Mouse (Mus musculus): Measurements from ENCODE around the gene Rere. TPM values are rescaled to one million over a fixed set of nuclear protein-coding genes. Genes with fewer than 3 reads are reported as not detected.
"Not testable (repeated sequence)": the region's sequence is repeated elsewhere in the genome, so short reads cannot be mapped to it uniquely, and the experiment has no call there.

Rere gene
- polyA plus RNA-seq, 1 experiment from 2014 or later, result 51.6 TPM

- H3K4me2 ChIP-seq (ENCODE audit: low read depth, low read length, severe bottlenecking), result no peak overlapping the region
- no peak for DNase-seq (ENCODE audit: low spot score)
- no peaks in the 10 kb centered on the region for H3K36me3 ChIP-seq (ENCODE audit: control insufficient read depth, insufficient read depth, low read length)
- no peak for ATAC-seq (replicated peaks; ENCODE audit: low FRiP score)
- no peak overlapping the region for H3K27ac ChIP-seq (ENCODE audit: low read depth, low read length)
- no peak overlapping the region for H3K4me3 ChIP-seq (ENCODE audit: low read depth, low read length)
- H3K9ac ChIP-seq (ENCODE audit: low read length), result no peak overlapping the region
- H3K4me1 ChIP-seq (replicated peaks; ENCODE audit: control insufficient read depth, insufficient read depth, low read length), result no peaks in the 10 kb centered on the region
- H3K9me3 ChIP-seq (ENCODE audit: control insufficient read depth, low read length), result no peaks in the 10 kb centered on the region
- H3K27me3 ChIP-seq (ENCODE audit: control insufficient read depth, insufficient read depth, low read length), result no peaks in the 10 kb centered on the region
- 84% methylated on average over 4 of the region's 4 CpGs for WGBS
These were observed 312.2 kb downstream of the Rere start for GRCm38 (mm10) chr4:150593473-150594217.

- Histone ChIP-seq H3K4me3 (ENCODE audit: low read depth, low read length) (no peak overlapping the region), H3K4me1 (replicated peaks; ENCODE audit: control insufficient read depth, insufficient read depth, low read length) (no peaks in the 10 kb centered on the region; the same call in 1 of the 2 replicates), H3K36me3 (ENCODE audit: control insufficient read depth, insufficient read depth, low read length) (no peaks in the 10 kb centered on the region), H3K4me2 (ENCODE audit: low read depth, low read length, severe bottlenecking) (no peak overlapping the region), H3K27me3 (ENCODE audit: control insufficient read depth, insufficient read depth, low read length) (no peaks in the 10 kb centered on the region), H3K27ac (ENCODE audit: low read depth, low read length) (no peak overlapping the region), H3K9me3 (ENCODE audit: control insufficient read depth, low read length) (no peaks in the 10 kb centered on the region), H3K9ac (ENCODE audit: low read length) (no peak overlapping the region)
- no peak for DNase-seq (ENCODE audit: low spot score)
- WGBS, result 89% methylated on average over 4 of the region's 4 CpGs
- no peak for ATAC-seq (replicated peaks; ENCODE audit: low FRiP score)
These were observed 312.9 kb downstream of the Rere start for GRCm38 (mm10) chr4:150594298-150594829.

- 84% methylated on average over 3 of the region's 3 CpGs for WGBS
- no peak overlapping the region for H3K9ac ChIP-seq (ENCODE audit: low read length)
- ATAC-seq (replicated peaks; ENCODE audit: low FRiP score), result no peak
- H3K27ac ChIP-seq (ENCODE audit: low read depth, low read length), result no peak overlapping the region
- H3K4me2 ChIP-seq (ENCODE audit: low read depth, low read length, severe bottlenecking), result no peak overlapping the region
- no peak for DNase-seq (ENCODE audit: low spot score)
- no peaks in the 10 kb centered on the region; the same call in 1 of the 2 replicates for H3K4me1 ChIP-seq (replicated peaks; ENCODE audit: control insufficient read depth, insufficient read depth, low read length)
- no peak overlapping the region for H3K4me3 ChIP-seq (ENCODE audit: low read depth, low read length)
- no peaks in the 10 kb centered on the region for H3K27me3 ChIP-seq (ENCODE audit: control insufficient read depth, insufficient read depth, low read length)
- no peaks in the 10 kb centered on the region for H3K9me3 ChIP-seq (ENCODE audit: control insufficient read depth, low read length)
- H3K36me3 ChIP-seq (ENCODE audit: control insufficient read depth, insufficient read depth, low read length), result no peaks in the 10 kb centered on the region
These were observed 313.6 kb downstream of the Rere start for GRCm38 (mm10) chr4:150595071-150595470.

GRCm38 (mm10) chr4:150595991-150596390 is 314.5 kb downstream of the Rere start:
- Histone ChIP-seq H3K36me3 (ENCODE audit: control insufficient read depth, insufficient read depth, low read length) (no peaks in the 10 kb centered on the region), H3K9ac (ENCODE audit: low read length) (no peak overlapping the region), H3K4me3 (ENCODE audit: low read depth, low read length) (no peak overlapping the region), H3K4me2 (ENCODE audit: low read depth, low read length, severe bottlenecking) (no peak overlapping the region), H3K9me3 (ENCODE audit: control insufficient read depth, low read length) (no peaks in the 10 kb centered on the region), H3K4me1 (replicated peaks; ENCODE audit: control insufficient read depth, insufficient read depth, low read length) (no peaks in the 10 kb centered on the region; the same call in 1 of the 2 replicates), H3K27ac (ENCODE audit: low read depth, low read length) (no peak overlapping the region), H3K27me3 (ENCODE audit: control insufficient read depth, insufficient read depth, low read length) (no peaks in the 10 kb centered on the region)
- ATAC-seq (replicated peaks; ENCODE audit: low FRiP score) (no peak), DNase-seq (ENCODE audit: low spot score) (no peak)
- 85% methylated on average over 5 of the region's 5 CpGs for WGBS

- DNase-seq (ENCODE audit: low spot score) (no peak), ATAC-seq (replicated peaks; ENCODE audit: low FRiP score) (no peak)
- Histone ChIP-seq H3K9me3 (ENCODE audit: control insufficient read depth, low read length) (no peaks in the 10 kb centered on the region), H3K27me3 (ENCODE audit: control insufficient read depth, insufficient read depth, low read length) (no peaks in the 10 kb centered on the region), H3K36me3 (ENCODE audit: control insufficient read depth, insufficient read depth, low read length) (no peaks in the 10 kb centered on the region), H3K4me3 (ENCODE audit: low read depth, low read length) (no peak overlapping the region), H3K4me1 (replicated peaks; ENCODE audit: control insufficient read depth, insufficient read depth, low read length) (peaks cover 2% of the 10 kb centered on the region; the same call in 1 of the 2 replicates), H3K27ac (ENCODE audit: low read depth, low read length) (no peak overlapping the region), H3K4me2 (ENCODE audit: low read depth, low read length, severe bottlenecking) (no peak overlapping the region), H3K9ac (ENCODE audit: low read length) (no peak overlapping the region)
- WGBS, result 97% methylated on average over 1 of the region's 1 CpGs
These were observed 317.2 kb downstream of the Rere start for GRCm38 (mm10) chr4:150598686-150599085.

GRCm38 (mm10) chr4:150599119-150599992 is 317.9 kb downstream of the Rere start:
- no peak overlapping the region for H3K9ac ChIP-seq (ENCODE audit: low read length)
- H3K4me2 ChIP-seq (ENCODE audit: low read depth, low read length, severe bottlenecking), result no peak overlapping the region
- H3K36me3 ChIP-seq (ENCODE audit: control insufficient read depth, insufficient read depth, low read length), result no peaks in the 10 kb centered on the region
- WGBS, result 79% methylated on average over 3 of the region's 3 CpGs
- H3K27me3 ChIP-seq (ENCODE audit: control insufficient read depth, insufficient read depth, low read length), result no peaks in the 10 kb centered on the region
- no peak overlapping the region for H3K27ac ChIP-seq (ENCODE audit: low read depth, low read length)
- no peak for ATAC-seq (replicated peaks; ENCODE audit: low FRiP score)
- no peak overlapping the region for H3K4me3 ChIP-seq (ENCODE audit: low read depth, low read length)
- DNase-seq (ENCODE audit: low spot score), result no peak
- H3K9me3 ChIP-seq (ENCODE audit: control insufficient read depth, low read length), result no peaks in the 10 kb centered on the region
- H3K4me1 ChIP-seq (replicated peaks; ENCODE audit: control insufficient read depth, insufficient read depth, low read length), result peaks cover 2% of the 10 kb centered on the region; the same call in 1 of the 2 replicates

GRCm38 (mm10) chr4:150600503-150600902 is 319.1 kb downstream of the Rere start:
- WGBS, result 88% methylated on average over 2 of the region's 2 CpGs
- H3K27ac ChIP-seq (ENCODE audit: low read depth, low read length); H3K4me1 ChIP-seq (replicated peaks; ENCODE audit: control insufficient read depth, insufficient read depth, low read length); H3K36me3 ChIP-seq (ENCODE audit: control insufficient read depth, insufficient read depth, low read length); DNase-seq (ENCODE audit: low spot score); ATAC-seq (replicated peaks; ENCODE audit: low FRiP score); H3K27me3 ChIP-seq (ENCODE audit: control insufficient read depth, insufficient read depth, low read length); H3K9me3 ChIP-seq (ENCODE audit: control insufficient read depth, low read length); H3K4me3 ChIP-seq (ENCODE audit: low read depth, low read length); H3K4me2 ChIP-seq (ENCODE audit: low read depth, low read length, severe bottlenecking); H3K9ac ChIP-seq (ENCODE audit: low read length): not testable (repeated sequence)

GRCm38 (mm10) chr4:150601489-150601888 is 320.0 kb downstream of the Rere start:
- no peaks in the 10 kb centered on the region for H3K27me3 ChIP-seq (ENCODE audit: control insufficient read depth, insufficient read depth, low read length)
- ATAC-seq (replicated peaks; ENCODE audit: low FRiP score) (no peak), DNase-seq (ENCODE audit: low spot score) (no peak)
- H3K4me3 ChIP-seq (ENCODE audit: low read depth, low read length), result no peak overlapping the region
- no peaks in the 10 kb centered on the region for H3K36me3 ChIP-seq (ENCODE audit: control insufficient read depth, insufficient read depth, low read length)
- H3K4me1 ChIP-seq (replicated peaks; ENCODE audit: control insufficient read depth, insufficient read depth, low read length), result peaks cover 12% of the 10 kb centered on the region
- no peak overlapping the region for H3K27ac ChIP-seq (ENCODE audit: low read depth, low read length)
- H3K9me3 ChIP-seq (ENCODE audit: control insufficient read depth, low read length), result no peaks in the 10 kb centered on the region
- no peak overlapping the region for H3K4me2 ChIP-seq (ENCODE audit: low read depth, low read length, severe bottlenecking)
- WGBS, result 75% methylated on average over 10 of the region's 10 CpGs
- H3K9ac ChIP-seq (ENCODE audit: low read length), result no peak overlapping the region
